Mouse (Mus musculus): ENCODE data around the gene Gm17783. TPM values are rescaled to one million over a fixed set of nuclear protein-coding genes. Genes with fewer than 3 reads are reported as not detected.

Gm17783 gene
- not detected for polyA plus RNA-seq (2017; shearing (Covaris generic))

GRCm38 (mm10) chr16:45531950-45532349, at the start of gene Gm17783:
TSS of gene Gm17783 (minus strand) at chr16:45532050.

DNA sequence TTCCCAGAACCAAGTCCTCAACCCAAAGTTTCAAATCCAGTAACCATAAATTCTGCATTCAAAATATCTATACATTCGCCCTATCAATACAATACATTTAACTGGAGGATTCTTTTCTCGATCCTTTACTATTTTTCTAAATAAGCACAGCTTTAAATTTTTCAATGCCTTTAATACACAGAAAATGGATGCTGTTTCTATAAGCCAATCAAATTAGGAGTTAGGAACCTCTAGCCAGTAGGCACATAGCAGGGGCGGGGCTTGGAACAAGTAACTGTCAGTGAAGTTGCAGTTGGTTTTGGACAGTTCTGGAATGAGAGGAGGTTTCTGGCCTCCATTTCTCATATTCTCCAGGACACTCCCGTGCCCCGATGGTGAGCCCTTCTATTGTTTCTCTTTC, 3.2 kb upstream of the Gm17783 start, which contains the start of gene Slc9c1:
Gene Slc9c1, plus strand, starts transcription at position 301 of the 400 bp plus-strand sequence.

GRCm38 (mm10) chr16:45492927-45493326, 38.9 kb downstream of the Gm17783 start, which contains the start of gene Gm609:
TSS of gene Gm609 (minus strand) at chr16:45492969.

Other genes starting within 250 kb of the Gm17783 start
- 123 TPM for gene Cd200, start 123.0 kb downstream of the Gm17783 start, polyA plus RNA-seq (2017; shearing (Covaris generic))
- 0.19 TPM for gene Gm609, start 39.1 kb downstream of the Gm17783 start, polyA plus RNA-seq (2017; shearing (Covaris generic))
- not detected for gene Slc9c1, start 3.3 kb upstream of the Gm17783 start, polyA plus RNA-seq (2017; shearing (Covaris generic))
- 0.11 TPM for gene Gcsam, start 78.3 kb upstream of the Gm17783 start, polyA plus RNA-seq (2017; shearing (Covaris generic))
- gene BC016579, start 122.0 kb upstream of the Gm17783 start, polyA plus RNA-seq (2017; shearing (Covaris generic)) = 0.19 TPM
- gene Tmprss7, start 161.6 kb upstream of the Gm17783 start, polyA plus RNA-seq (2017; shearing (Covaris generic)) = not detected
- not detected for gene Tagln3, start 192.6 kb upstream of the Gm17783 start, polyA plus RNA-seq (2017; shearing (Covaris generic))
- 35.5 TPM for gene Abhd10, start 210.9 kb upstream of the Gm17783 start, polyA plus RNA-seq (2017; shearing (Covaris generic))

Data from CD4-positive, CD25-positive, alpha-beta regulatory T cell (primary cell).